Mouse (Mus musculus) heart, embryonic 16.5 days (tissue): ENCODE results near the gene Cry2. TPM values are rescaled to one million over a fixed set of nuclear protein-coding genes. Genes with fewer than 3 reads are reported as not detected.

Experiments
- ATAC-seq: fragments of 200-750 bp; cut with Nextera tagmentation; replicated peaks from 2 replicates; pipeline ENCODE4 v1.8.0; 2017; ENCODE audit warnings: moderate number of reproducible peaks; ENCODE audit not compliant: insufficient read depth, low FRiP score; ENCODE audit errors: extremely low read depth
- H3K27ac ChIP-seq: fragments of 300-500 bp; sonication (generic); 2 replicates; pipeline ENCODE4 v1.5.1; 2014; ENCODE audit warnings: mild to moderate bottlenecking, low read length, control low read depth, moderate library complexity
- H3K27me3 ChIP-seq: fragments of 300-500 bp; sonication (generic); 2 replicates; pipeline ENCODE4 v1.6.1; 2014; ENCODE audit warnings: low read length, mixed read lengths; ENCODE audit not compliant: control insufficient read depth, insufficient read depth
- H3K36me3 ChIP-seq: fragments of 300-500 bp; sonication (generic); 2 replicates; pipeline ENCODE4 v1.6.1; 2014; ENCODE audit not compliant: control insufficient read depth, insufficient read depth
- H3K4me1 ChIP-seq: fragments of 300-500 bp; sonication (generic); 2 replicates; pipeline ENCODE4 v1.6.1; 2014; ENCODE audit warnings: low read length, mixed read lengths; ENCODE audit not compliant: control insufficient read depth, insufficient read depth
- H3K4me2 ChIP-seq: fragments of 300-500 bp; sonication (generic); 2 replicates; pipeline ENCODE4 v1.6.1; 2014; ENCODE audit warnings: low read depth, mild to moderate bottlenecking, control low read depth, low read length
- H3K4me3 ChIP-seq: fragments of 300-500 bp; sonication (generic); 2 replicates; pipeline ENCODE4 v1.5.1; 2014; ENCODE audit warnings: mild to moderate bottlenecking, control low read depth, low read length
- H3K9ac ChIP-seq: fragments of 300-500 bp; sonication (generic); 2 replicates; pipeline ENCODE4 v1.6.1; 2014; ENCODE audit warnings: low read length, control low read depth
- H3K9me3 ChIP-seq: fragments of 300-500 bp; sonication (generic); replicated peaks from 2 replicates; pipeline ENCODE4 v1.6.1; 2016; ENCODE audit warnings: low read length; ENCODE audit not compliant: control insufficient read depth
- WGBS: fragments of 180-500 bp; shearing (Covaris S2); extraction: QIAGEN DNeasy Blood & Tissue Kit; methylation state at CpG from one replicate; pipeline ENCODE4 v1.1.7; 2014; 5-methylcytosine and 5-hydroxymethylcytosine counted together
- polyA plus RNA-seq: library from polyadenylated mRNA; unstranded; fragments of >200 nt; fragmentation: Nextera tagmentation; extraction: Ambion mirVana; gene quantifications from 2 replicates; pipeline ENCODE4 v1.2.1, GENCODE M21; 2015

Cry2 gene
- polyA plus RNA-seq, 1 experiment from 2014 or later, result 18.4 TPM

- 57% methylated on average over 2 of the region's 2 CpGs for WGBS
- no peak overlapping the region for H3K9ac ChIP-seq
- peaks cover 76% of the 10 kb centered on the region for H3K4me1 ChIP-seq
- no peaks in the 10 kb centered on the region for H3K27me3 ChIP-seq
- H3K4me2 ChIP-seq, result no peak overlapping the region
- ATAC-seq, result no peak
- no peaks in the 10 kb centered on the region for H3K9me3 ChIP-seq
- no peak overlapping the region for H3K4me3 ChIP-seq
- H3K27ac ChIP-seq, result no peak overlapping the region; the same call in 1 of the 2 replicates
- H3K36me3 ChIP-seq, result no peaks in the 10 kb centered on the region
Observed at GRCm38 (mm10) chr2:92430089-92430488, 3.8 kb downstream of the Cry2 start.

GRCm38 (mm10) chr2:92427882-92428281 lies 6.0 kb downstream of the Cry2 start:
- Histone ChIP-seq H3K4me1 (peaks cover 88% of the 10 kb centered on the region), H3K4me2 (peak overlapping the region; percentile 2; the same call in 1 of the 2 replicates)

GRCm38 (mm10) chr2:92426426-92426825 lies 7.4 kb downstream of the Cry2 start:
- no peak for ATAC-seq
- peaks cover 18% of the 10 kb centered on the region; the same call in 1 of the 2 replicates for H3K36me3 ChIP-seq
- H3K27ac ChIP-seq, result peak overlapping the region; percentile 73
- H3K4me3 ChIP-seq, result no peak overlapping the region
- peaks cover 78% of the 10 kb centered on the region for H3K4me1 ChIP-seq
- H3K9ac ChIP-seq, result no peak overlapping the region
- 55% methylated on average over 3 of the region's 3 CpGs for WGBS
- H3K4me2 ChIP-seq, result no peak overlapping the region
- H3K9me3 ChIP-seq, result no peaks in the 10 kb centered on the region
- H3K27me3 ChIP-seq, result no peaks in the 10 kb centered on the region

More at GRCm38 (mm10) chr2:92427882-92428281, 6.0 kb downstream of the Cry2 start:
- H3K27ac ChIP-seq, result peak overlapping the region; percentile 74
- H3K36me3 ChIP-seq, result peaks cover 4% of the 10 kb centered on the region; the same call in 1 of the 2 replicates
- H3K9me3 ChIP-seq, result no peaks in the 10 kb centered on the region
- H3K27me3 ChIP-seq, result no peaks in the 10 kb centered on the region
- WGBS, result 23% methylated on average over 6 of the region's 6 CpGs
- ATAC-seq, result peak; percentile 47
- H3K4me3 ChIP-seq, result no peak overlapping the region
- peak overlapping the region; percentile 44; the same call in 1 of the 2 replicates for H3K9ac ChIP-seq

- no peaks in the 10 kb centered on the region for H3K9me3 ChIP-seq
- no peak overlapping the region for H3K9ac ChIP-seq
- H3K27ac ChIP-seq, result peak overlapping the region; percentile 91
- no peak overlapping the region for H3K4me3 ChIP-seq
- WGBS, result 81% methylated on average over 4 of the region's 4 CpGs
- no peaks in the 10 kb centered on the region for H3K27me3 ChIP-seq
- peaks cover 26% of the 10 kb centered on the region for H3K36me3 ChIP-seq
- no peak for ATAC-seq
- H3K4me1 ChIP-seq, result peaks cover 67% of the 10 kb centered on the region
- no peak overlapping the region for H3K4me2 ChIP-seq
Observed at GRCm38 (mm10) chr2:92425366-92425765, 8.5 kb downstream of the Cry2 start.

- peaks cover 30% of the 10 kb centered on the region for H3K36me3 ChIP-seq
Observed at GRCm38 (mm10) chr2:92424462-92425308, 9.2 kb downstream of the Cry2 start.

GRCm38 (mm10) chr2:92423702-92424461 lies 10.0 kb downstream of the Cry2 start:
- Histone ChIP-seq H3K27me3 (no peaks in the 10 kb centered on the region), H3K36me3 (peaks cover 33% of the 10 kb centered on the region), H3K4me3 (no peak overlapping the region), H3K27ac (peak overlapping the region; percentile 91), H3K4me2 (no peak overlapping the region), H3K4me1 (peaks cover 57% of the 10 kb centered on the region), H3K9ac (peak overlapping the region; percentile 57), H3K9me3 (no peaks in the 10 kb centered on the region)
- 56% methylated on average over 9 of the region's 9 CpGs for WGBS
- ATAC-seq, result peak; percentile 85

More at GRCm38 (mm10) chr2:92424462-92425308, 9.2 kb downstream of the Cry2 start:
- 59% methylated on average over 9 of the region's 9 CpGs for WGBS
- Histone ChIP-seq H3K27ac (peak overlapping the region; percentile 91), H3K4me2 (peak overlapping the region; percentile 7; the same call in 1 of the 2 replicates), H3K4me3 (no peak overlapping the region), H3K9ac (peak overlapping the region; percentile 14; the same call in 1 of the 2 replicates), H3K4me1 (peaks cover 62% of the 10 kb centered on the region), H3K9me3 (no peaks in the 10 kb centered on the region), H3K27me3 (no peaks in the 10 kb centered on the region)
- ATAC-seq, result peak; percentile 54

- 83% methylated on average over 9 of the region's 9 CpGs for WGBS
- Histone ChIP-seq H3K4me2 (no peak overlapping the region), H3K36me3 (peaks cover 38% of the 10 kb centered on the region), H3K9me3 (no peaks in the 10 kb centered on the region), H3K27ac (peak overlapping the region; percentile 91), H3K4me3 (no peak overlapping the region), H3K9ac (peak overlapping the region; percentile 57), H3K27me3 (no peaks in the 10 kb centered on the region), H3K4me1 (peaks cover 49% of the 10 kb centered on the region)
- ATAC-seq, result no peak
Observed at GRCm38 (mm10) chr2:92423156-92423555, 10.7 kb downstream of the Cry2 start.

- H3K4me3 ChIP-seq, result no peak overlapping the region
- no peaks in the 10 kb centered on the region for H3K27me3 ChIP-seq
- no peak overlapping the region for H3K4me2 ChIP-seq
- H3K4me1 ChIP-seq, result peaks cover 44% of the 10 kb centered on the region
- WGBS, result 54% methylated on average over 10 of the region's 10 CpGs
- H3K36me3 ChIP-seq, result peaks cover 41% of the 10 kb centered on the region
- H3K9me3 ChIP-seq, result no peaks in the 10 kb centered on the region
- H3K27ac ChIP-seq, result peak overlapping the region; percentile 91
- no peak for ATAC-seq
- no peak overlapping the region for H3K9ac ChIP-seq
Observed at GRCm38 (mm10) chr2:92422388-92423135, 11.3 kb downstream of the Cry2 start.
